Mouse (Mus musculus) WW6 (cell line): ENCODE measurements around the gene H2al1j.
"Not testable (repeated sequence)": the region's sequence is repeated elsewhere in the genome, so short reads cannot be mapped to it uniquely, and the experiment has no call there.

Experiments
- DNase-seq: peaks from one replicate; pipeline ENCODE4 v3.0.0-alpha.2; 2013; ENCODE audit warnings: low read depth, low spot score

The H2al1j gene

DNA sequence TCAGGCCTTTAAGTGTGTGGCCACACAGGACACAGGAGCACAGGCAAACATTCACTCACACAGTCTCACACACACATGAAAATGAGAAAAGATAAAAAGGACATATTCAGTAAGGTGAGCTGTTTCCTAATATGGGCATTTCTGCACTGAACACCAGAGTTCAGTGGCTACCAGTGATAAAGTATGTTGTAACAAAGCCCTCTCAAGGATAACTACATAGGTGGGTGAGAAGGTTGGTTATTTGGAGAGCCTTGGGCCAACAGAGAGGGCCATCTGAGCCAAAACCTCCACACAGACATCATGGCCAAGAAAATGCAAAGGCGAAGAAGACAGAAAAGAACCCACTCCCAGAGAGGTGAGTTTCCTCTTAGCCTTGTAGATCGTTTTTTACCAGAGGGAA is at the start of gene H2al1j:
Gene H2al1j (plus strand): TSS at position 301 of the 400 bp plus-strand sequence.
- not testable (repeated sequence) for DNase-seq

DNA sequence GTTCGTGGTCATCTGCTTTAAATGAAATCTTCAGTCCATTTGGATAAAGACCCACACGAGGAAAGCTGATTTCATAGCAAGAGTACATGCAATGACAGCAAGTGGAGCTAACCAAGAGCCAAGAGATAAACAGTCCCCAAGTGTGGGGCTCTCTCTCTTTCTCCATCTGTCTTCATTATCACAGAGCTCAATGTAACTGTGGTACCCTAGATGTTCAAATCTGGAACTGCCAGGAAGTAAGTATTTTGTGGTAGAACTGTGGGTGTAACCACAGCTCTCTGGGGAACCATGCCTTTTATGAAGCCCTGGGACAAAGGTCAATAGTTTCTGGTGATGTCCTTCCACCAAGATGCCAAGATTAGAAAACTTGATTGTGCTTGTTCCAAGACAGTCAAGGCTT is 46.9 kb upstream of the H2al1j start:
- no peak for DNase-seq

DNA sequence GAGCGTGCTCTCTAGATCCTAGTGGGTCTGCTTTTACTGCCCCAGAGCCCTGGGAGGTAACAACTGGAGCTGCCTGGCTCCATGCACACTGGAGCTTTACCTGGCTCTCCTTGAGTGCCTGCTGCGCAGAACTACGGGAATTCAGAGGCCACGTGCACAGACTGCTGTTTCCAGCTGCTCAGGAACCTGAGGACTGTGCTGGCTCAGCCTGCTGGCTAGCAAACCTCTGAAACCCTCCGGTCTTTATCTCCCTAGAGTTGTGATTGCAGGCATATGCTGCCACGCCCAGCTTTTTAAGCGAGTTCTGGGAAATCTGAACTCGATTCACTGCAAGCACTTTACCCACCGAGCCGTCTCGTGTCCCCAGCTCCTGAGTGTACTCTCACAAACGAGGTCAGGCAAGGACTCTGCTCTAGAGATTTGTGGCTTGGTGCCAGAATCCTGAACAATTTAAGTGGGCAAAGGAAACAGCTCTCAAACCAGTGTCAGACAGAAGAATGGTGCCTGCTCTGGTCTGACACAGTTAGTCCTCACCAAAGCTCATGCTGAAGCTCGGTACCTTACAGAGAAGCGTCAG is 39.2 kb upstream of the H2al1j start:
- no peak for DNase-seq

DNA sequence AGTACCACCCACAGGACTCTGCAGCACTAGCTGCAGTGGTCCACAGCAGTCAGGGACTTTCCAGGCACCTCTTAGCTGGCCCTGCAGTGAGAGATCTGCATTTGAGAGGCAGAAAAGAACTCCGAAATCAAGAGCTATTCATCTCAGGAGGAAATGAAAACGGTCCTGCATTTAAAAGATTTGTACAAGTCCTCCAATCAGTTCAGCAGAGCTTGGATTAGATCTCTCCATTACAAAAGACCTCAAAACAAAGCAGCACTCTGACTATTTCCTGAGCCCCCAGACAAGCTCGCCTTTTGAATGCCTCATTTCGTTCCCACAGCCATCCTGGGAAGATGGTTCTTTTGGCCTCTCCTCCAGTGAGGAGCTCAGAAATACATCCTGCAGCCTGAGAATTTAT is 38.4 kb upstream of the H2al1j start:
- DNase-seq = no peak

DNA sequence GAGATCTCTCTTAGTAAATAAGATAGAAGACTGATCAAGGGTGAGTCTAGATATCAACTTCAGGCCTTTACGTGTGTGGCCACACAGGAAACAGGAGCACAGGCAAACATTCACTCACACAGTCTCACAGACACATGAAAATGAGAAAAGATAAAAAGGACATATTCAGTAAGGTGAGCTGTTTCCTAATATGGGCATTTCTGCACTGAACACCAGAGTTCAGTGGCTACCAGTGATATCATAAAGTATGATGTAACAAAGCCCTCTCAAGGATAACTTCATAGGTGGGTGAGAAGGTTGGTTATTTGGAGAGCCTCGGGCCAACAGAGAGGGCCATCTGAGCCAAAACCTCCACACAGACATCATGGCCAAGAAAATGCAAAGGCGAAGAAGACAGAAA is 28.7 kb upstream of the H2al1j start, which contains the start of gene H2al1a:
Gene H2al1a (plus strand): TSS at position 301 of the 400 bp plus-strand sequence.
- not testable (repeated sequence) for DNase-seq

DNA sequence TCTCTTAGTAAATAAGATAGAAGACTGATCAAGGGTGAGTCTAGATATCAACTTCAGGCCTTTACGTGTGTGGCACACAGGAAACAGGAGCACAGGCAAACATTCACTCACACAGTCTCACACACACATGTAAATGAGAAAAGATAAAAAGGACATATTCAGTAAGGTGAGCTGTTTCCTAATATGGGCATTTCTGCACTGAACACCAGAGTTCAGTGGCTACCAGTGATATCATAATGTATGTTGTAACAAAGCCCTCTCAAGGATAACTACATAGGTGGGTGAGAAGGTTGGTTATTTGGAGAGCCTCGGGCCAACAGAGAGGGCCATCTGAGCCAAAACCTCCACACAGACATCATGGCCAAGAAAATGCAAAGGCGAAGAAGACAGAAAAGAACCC is 25.5 kb upstream of the H2al1j start, which contains the start of gene H2al1b:
Gene H2al1b (plus strand): TSS at position 301 of the 400 bp plus-strand sequence.
- not testable (repeated sequence) for DNase-seq

DNA sequence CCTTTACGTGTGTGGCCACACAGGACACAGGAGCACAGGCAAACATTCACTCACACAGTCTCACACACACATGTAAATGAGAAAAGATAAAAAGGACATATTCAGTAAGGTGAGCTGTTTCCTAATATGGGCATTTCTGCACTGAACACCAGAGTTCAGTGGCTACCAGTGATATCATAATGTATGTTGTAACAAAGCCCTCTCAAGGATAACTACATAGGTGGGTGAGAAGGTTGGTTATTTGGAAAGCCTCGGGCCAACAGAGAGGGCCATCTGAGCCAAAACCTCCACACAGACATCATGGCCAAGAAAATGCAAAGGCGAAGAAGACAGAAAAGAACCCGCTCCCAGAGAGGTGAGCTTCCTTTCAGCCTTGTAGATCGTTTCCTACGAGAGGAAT is 22.3 kb upstream of the H2al1j start, which contains the start of gene H2al1c:
Gene H2al1c (plus strand): TSS at position 301 of the 400 bp plus-strand sequence.
- DNase-seq = not testable (repeated sequence)

DNA sequence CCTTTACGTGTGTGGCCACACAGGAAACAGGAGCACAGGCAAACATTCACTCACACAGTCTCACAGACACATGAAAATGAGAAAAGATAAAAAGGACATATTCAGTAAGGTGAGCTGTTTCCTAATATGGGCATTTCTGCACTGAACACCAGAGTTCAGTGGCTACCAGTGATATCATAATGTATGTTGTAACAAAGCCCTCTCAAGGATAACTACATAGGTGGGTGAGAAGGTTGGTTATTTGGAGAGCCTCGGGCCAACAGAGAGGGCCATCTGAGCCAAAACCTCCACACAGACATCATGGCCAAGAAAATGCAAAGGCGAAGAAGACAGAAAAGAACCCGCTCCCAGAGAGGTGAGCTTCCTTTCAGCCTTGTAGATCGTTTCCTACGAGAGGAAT is 19.1 kb upstream of the H2al1j start, which contains the start of gene H2al1d:
Gene H2al1d (plus strand): TSS at position 301 of the 400 bp plus-strand sequence.
- not testable (repeated sequence) for DNase-seq

DNA sequence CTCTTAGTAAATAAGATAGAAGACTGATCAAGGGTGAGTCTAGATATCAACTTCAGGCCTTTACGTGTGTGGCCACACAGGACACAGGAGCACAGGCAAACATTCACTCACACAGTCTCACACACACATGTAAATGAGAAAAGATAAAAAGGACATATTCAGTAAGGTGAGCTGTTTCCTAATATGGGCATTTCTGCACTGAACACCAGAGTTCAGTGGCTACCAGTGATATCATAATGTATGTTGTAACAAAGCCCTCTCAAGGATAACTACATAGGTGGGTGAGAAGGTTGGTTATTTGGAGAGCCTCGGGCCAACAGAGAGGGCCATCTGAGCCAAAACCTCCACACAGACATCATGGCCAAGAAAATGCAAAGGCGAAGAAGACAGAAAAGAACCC is 16.0 kb upstream of the H2al1j start, which contains the start of gene H2al1e:
Gene H2al1e (plus strand): TSS at position 301 of the 400 bp plus-strand sequence.
- not testable (repeated sequence) for DNase-seq

DNA sequence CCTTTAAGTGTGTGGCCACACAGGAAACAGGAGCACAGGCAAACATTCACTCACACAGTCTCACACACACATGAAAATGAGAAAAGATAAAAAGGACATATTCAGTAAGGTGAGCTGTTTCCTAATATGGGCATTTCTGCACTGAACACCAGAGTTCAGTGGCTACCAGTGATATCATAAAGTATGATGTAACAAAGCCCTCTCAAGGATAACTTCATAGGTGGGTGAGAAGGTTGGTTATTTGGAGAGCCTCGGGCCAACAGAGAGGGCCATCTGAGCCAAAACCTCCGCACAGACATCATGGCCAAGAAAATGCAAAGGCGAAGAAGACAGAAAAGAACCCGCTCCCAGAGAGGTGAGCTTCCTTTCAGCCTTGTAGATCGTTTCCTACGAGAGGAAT is 12.8 kb upstream of the H2al1j start, which contains the start of gene H2al1f:
Gene H2al1f (plus strand): TSS at position 301 of the 400 bp plus-strand sequence.
- not testable (repeated sequence) for DNase-seq

DNA sequence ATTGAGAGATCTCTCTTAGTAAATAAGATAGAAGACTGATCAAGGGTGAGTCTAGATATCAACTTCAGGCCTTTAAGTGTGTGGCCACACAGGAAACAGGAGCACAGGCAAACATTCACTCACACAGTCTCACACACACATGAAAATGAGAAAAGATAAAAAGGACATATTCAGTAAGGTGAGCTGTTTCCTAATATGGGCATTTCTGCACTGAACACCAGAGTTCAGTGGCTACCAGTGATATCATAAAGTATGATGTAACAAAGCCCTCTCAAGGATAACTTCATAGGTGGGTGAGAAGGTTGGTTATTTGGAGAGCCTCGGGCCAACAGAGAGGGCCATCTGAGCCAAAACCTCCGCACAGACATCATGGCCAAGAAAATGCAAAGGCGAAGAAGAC is 9.7 kb upstream of the H2al1j start, which contains the start of gene H2al1g:
Gene H2al1g (plus strand): TSS at position 301 of the 400 bp plus-strand sequence.
- not testable (repeated sequence) for DNase-seq

DNA sequence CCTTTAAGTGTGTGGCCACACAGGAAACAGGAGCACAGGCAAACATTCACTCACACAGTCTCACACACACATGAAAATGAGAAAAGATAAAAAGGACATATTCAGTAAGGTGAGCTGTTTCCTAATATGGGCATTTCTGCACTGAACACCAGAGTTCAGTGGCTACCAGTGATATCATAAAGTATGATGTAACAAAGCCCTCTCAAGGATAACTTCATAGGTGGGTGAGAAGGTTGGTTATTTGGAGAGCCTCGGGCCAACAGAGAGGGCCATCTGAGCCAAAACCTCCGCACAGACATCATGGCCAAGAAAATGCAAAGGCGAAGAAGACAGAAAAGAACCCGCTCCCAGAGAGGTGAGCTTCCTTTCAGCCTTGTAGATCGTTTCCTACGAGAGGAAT is 6.4 kb upstream of the H2al1j start, which contains the start of gene H2al1h:
Gene H2al1h (plus strand): TSS at position 301 of the 400 bp plus-strand sequence.
- not testable (repeated sequence) for DNase-seq

DNA sequence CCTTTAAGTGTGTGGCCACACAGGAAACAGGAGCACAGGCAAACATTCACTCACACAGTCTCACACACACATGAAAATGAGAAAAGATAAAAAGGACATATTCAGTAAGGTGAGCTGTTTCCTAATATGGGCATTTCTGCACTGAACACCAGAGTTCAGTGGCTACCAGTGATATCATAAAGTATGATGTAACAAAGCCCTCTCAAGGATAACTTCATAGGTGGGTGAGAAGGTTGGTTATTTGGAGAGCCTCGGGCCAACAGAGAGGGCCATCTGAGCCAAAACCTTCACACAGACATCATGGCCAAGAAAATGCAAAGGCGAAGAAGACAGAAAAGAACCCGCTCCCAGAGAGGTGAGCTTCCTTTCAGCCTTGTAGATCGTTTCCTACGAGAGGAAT is 3.3 kb upstream of the H2al1j start, which contains the start of gene H2al1i:
Gene H2al1i (plus strand): TSS at position 301 of the 400 bp plus-strand sequence.
- not testable (repeated sequence) for DNase-seq

DNA sequence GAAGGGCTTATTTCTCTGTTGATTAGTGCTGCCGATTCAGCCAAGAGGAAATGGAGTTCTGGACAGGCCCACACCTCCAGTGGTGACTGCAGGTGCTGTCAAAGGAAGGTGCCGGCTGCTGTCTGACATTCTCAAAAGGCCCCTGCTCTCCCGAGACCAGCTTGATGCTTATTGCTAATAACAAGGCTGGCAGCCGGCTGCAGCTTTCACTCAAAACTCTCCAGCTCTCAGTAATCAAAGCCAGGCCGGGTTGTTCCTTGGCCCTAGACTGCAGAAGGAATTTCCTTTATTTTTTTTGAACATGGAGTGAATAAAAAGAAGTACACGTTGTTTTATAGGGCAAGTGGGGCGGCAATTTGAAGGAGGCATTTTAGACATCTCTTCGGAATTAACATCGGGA is 18.1 kb downstream of the H2al1j start:
- DNase-seq = no peak

DNA sequence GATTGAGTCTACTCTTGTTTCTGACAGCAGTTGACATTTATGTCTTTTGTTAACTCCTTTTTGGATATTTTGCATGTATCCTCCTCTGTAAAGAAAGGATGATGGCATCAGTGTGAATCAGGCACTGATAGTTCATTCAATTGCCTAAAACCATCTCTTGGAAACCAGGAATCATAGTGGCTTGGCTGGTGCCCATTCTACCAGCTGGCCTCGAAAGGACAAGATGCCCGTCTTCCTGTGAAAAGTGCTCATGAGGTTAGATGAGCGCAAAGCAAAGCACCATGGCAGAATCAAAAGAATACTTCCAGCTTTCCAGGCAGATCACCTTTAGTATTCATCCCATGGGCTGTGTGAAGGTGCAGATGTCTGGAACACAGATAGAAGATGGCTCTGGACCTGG is 19.1 kb downstream of the H2al1j start:
- no peak for DNase-seq

DNA sequence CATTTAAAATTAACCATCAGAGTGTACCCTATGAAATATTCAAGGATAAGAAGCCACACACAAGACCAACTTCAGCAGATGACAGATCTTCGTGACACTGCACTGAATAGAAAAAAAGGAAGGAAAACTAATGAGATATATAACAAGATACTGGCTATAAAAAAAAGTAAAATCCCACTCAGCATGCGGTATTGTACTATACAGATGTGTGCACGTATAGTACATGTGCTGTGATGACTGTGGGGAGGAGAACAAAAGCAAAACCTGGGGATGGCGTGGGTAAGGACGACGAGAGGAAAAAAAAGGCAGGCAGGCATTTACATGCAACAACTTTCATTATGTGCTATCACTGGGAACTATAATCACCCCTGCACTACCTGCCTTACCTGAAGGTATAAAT is 33.2 kb downstream of the H2al1j start:
- no peak for DNase-seq

DNA sequence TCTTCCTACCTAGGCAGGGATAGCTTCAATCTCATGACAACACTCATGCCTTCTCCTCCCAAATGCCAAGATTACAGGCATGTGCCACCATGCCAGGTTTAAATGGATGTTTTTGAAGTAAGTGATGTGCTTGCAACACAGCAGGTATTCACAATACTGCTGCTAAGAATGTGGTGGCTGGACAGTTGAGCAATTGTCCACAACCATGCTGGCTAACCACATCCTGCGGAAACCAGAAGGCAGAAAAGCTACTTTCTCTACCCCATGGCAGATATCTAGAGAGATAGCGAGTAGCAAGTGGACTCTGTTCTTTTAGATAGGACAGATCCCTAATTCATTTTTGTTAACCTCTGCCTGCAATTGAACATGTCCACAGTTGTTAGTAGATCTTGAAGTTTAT is 33.6 kb downstream of the H2al1j start:
- no peak for DNase-seq

DNA sequence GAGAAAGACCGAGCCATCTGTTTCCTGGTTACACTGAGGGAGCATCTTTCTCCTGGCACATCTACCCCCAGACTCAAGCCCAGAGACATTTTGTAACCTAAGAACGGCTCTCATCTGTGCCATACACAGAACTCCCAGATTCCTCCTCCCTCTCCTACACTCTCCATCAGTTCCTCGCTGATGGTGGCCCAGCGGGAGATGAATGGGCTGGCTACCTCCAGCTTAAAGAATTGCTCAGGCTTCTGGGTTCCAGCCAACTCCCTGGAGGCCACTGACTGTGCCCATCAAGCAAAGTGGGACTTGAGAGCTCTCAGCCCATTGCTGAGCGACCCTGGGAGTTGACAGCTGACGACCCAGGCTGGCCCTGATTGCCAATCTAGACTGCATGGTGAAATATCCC is 36.3 kb downstream of the H2al1j start:
- DNase-seq = no peak

DNA sequence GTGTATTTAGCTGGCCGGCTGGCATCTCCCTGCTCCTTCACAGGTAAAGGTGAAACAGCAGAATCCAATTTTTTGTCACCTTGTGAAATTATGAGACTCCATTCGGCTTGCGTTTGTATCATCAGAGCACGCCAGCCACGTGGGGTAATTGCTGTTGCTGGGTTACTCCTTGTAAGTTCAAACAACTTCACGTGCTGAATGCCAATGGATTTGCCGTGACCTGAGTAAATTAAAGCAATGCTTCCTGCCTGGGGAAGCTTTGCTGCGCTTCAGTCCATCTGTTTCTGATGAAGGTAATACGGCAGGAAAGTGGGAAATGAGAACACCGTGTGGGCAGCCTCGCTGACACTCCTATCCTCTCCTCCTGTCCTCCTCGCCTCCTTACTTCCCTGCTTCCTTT is 37.5 kb downstream of the H2al1j start:
- no peak for DNase-seq
